Mouse (Mus musculus) neural tube, embryonic 14.5 days (tissue): ENCODE data around the gene Zfp568. TPM values are rescaled to one million over a fixed set of nuclear protein-coding genes. Genes with fewer than 3 reads are reported as not detected.

Experiments
- ATAC-seq: fragments of 200-750 bp; cut with Nextera tagmentation; 2 replicates; pipeline ENCODE4 v1.8.0; 2017; ENCODE audit warnings: low read depth, mild to moderate bottlenecking, moderate TSS enrichment, moderate library complexity
- H3K27ac ChIP-seq: fragments of 300-500 bp; sonication (generic); 2 replicates; pipeline ENCODE4 v1.5.1; 2014; ENCODE audit warnings: low read depth, mild to moderate bottlenecking, control low read depth, low read length, moderate library complexity, mixed read lengths
- H3K27me3 ChIP-seq: fragments of 300-500 bp; sonication (generic); 2 replicates; pipeline ENCODE4 v1.6.1; 2014; ENCODE audit warnings: low read length; ENCODE audit not compliant: control insufficient read depth, insufficient read depth
- H3K36me3 ChIP-seq: fragments of 300-500 bp; sonication (generic); 2 replicates; pipeline ENCODE4 v1.6.1; 2014; ENCODE audit warnings: low read length, mixed read lengths; ENCODE audit not compliant: control insufficient read depth, insufficient read depth
- H3K4me1 ChIP-seq: fragments of 300-500 bp; sonication (generic); 2 replicates; pipeline ENCODE4 v1.6.1; 2014; ENCODE audit warnings: low read length; ENCODE audit not compliant: control insufficient read depth, insufficient read depth
- H3K4me2 ChIP-seq: fragments of 300-500 bp; sonication (generic); 2 replicates; pipeline ENCODE4 v1.6.1; 2014; ENCODE audit warnings: mild to moderate bottlenecking, low read depth, low read length, control low read depth
- H3K4me3 ChIP-seq: fragments of 300-500 bp; sonication (generic); 2 replicates; pipeline ENCODE4 v1.5.1; 2014; ENCODE audit warnings: low read depth, low read length, control low read depth, mixed read lengths
- H3K9ac ChIP-seq: fragments of 300-500 bp; sonication (generic); replicated peaks from 2 replicates; pipeline ENCODE4 v1.6.1; 2014; ENCODE audit warnings: low read depth, mild to moderate bottlenecking, control low read depth, low read length, mixed read lengths
- H3K9me3 ChIP-seq: fragments of 300-500 bp; sonication (generic); 2 replicates; pipeline ENCODE4 v1.6.1; 2016; ENCODE audit warnings: low read length; ENCODE audit not compliant: control insufficient read depth
- WGBS: fragments of 180-500 bp; shearing (Covaris S2); extraction: QIAGEN DNeasy Blood & Tissue Kit; methylation state at CpG from one replicate; pipeline ENCODE4 v1.1.7; 2014; 5-methylcytosine and 5-hydroxymethylcytosine counted together
- polyA plus RNA-seq: library from polyadenylated mRNA; unstranded; fragments of >200 nt; fragmentation: Nextera tagmentation; extraction: Ambion mirVana; gene quantifications from 2 replicates; pipeline ENCODE4 v1.2.1, GENCODE M21; 2014

Gene Zfp568
- polyA plus RNA-seq, 1 experiment from 2014 or later, result 5.5 TPM

- no peak overlapping the region for H3K4me2 ChIP-seq
- H3K36me3 ChIP-seq, result peaks cover 28% of the 10 kb centered on the region
- no peaks in the 10 kb centered on the region for H3K27me3 ChIP-seq
- H3K4me3 ChIP-seq, result no peak overlapping the region
- no peak overlapping the region for H3K9ac ChIP-seq
- no peak for ATAC-seq
- 80% methylated on average over 5 of the region's 5 CpGs for WGBS
- H3K9me3 ChIP-seq, result no peaks in the 10 kb centered on the region
- H3K27ac ChIP-seq, result no peak overlapping the region
- no peaks in the 10 kb centered on the region for H3K4me1 ChIP-seq
Measured at GRCm38 (mm10) chr7:30025358-30025757, 41.6 kb downstream of the Zfp568 start.

- H3K27ac ChIP-seq, result no peak overlapping the region
- H3K4me3 ChIP-seq, result no peak overlapping the region
- H3K9me3 ChIP-seq, result no peaks in the 10 kb centered on the region
- WGBS, result 77% methylated on average over 4 of the region's 4 CpGs
- ATAC-seq, result no peak
- no peak overlapping the region for H3K4me2 ChIP-seq
- no peak overlapping the region for H3K9ac ChIP-seq
- H3K4me1 ChIP-seq, result no peaks in the 10 kb centered on the region
- H3K36me3 ChIP-seq, result peaks cover 24% of the 10 kb centered on the region
- no peaks in the 10 kb centered on the region for H3K27me3 ChIP-seq
Measured at GRCm38 (mm10) chr7:30027331-30027730, 43.6 kb downstream of the Zfp568 start.

GRCm38 (mm10) chr7:30028572-30028971 lies 44.8 kb downstream of the Zfp568 start:
- no peak for ATAC-seq
- WGBS, result 92% methylated on average over 3 of the region's 3 CpGs

GRCm38 (mm10) chr7:30030677-30031076 lies 46.9 kb downstream of the Zfp568 start:
- ATAC-seq, result no peak
- Histone ChIP-seq H3K4me1 (no peaks in the 10 kb centered on the region), H3K4me2 (no peak overlapping the region), H3K27ac (no peak overlapping the region), H3K9me3 (no peaks in the 10 kb centered on the region), H3K4me3 (no peak overlapping the region), H3K36me3 (peaks cover 5% of the 10 kb centered on the region; the same call in 1 of the 2 replicates), H3K27me3 (no peaks in the 10 kb centered on the region), H3K9ac (no peak overlapping the region)
- WGBS, result 44% methylated on average over 6 of the region's 6 CpGs

More at GRCm38 (mm10) chr7:30028572-30028971, 44.8 kb downstream of the Zfp568 start:
- Histone ChIP-seq H3K4me2 (no peak overlapping the region), H3K9me3 (no peaks in the 10 kb centered on the region), H3K27ac (no peak overlapping the region), H3K36me3 (peaks cover 12% of the 10 kb centered on the region), H3K27me3 (no peaks in the 10 kb centered on the region), H3K4me3 (no peak overlapping the region), H3K9ac (no peak overlapping the region), H3K4me1 (no peaks in the 10 kb centered on the region)

- no peaks in the 10 kb centered on the region for H3K27me3 ChIP-seq
- H3K9ac ChIP-seq, result no peak overlapping the region
- H3K9me3 ChIP-seq, result no peaks in the 10 kb centered on the region
- peaks cover 6% of the 10 kb centered on the region; the same call in 1 of the 2 replicates for H3K36me3 ChIP-seq
- ATAC-seq, result no peak
- no peak overlapping the region for H3K27ac ChIP-seq
- no peak overlapping the region for H3K4me2 ChIP-seq
- no peaks in the 10 kb centered on the region for H3K4me1 ChIP-seq
- no peak overlapping the region for H3K4me3 ChIP-seq
- 80% methylated on average over 3 of the region's 3 CpGs for WGBS
Measured at GRCm38 (mm10) chr7:30031379-30031778, 47.6 kb downstream of the Zfp568 start.

- WGBS, result 94% methylated on average over 12 of the region's 12 CpGs
- no peak overlapping the region for H3K27ac ChIP-seq
- ATAC-seq, result no peak
Measured at GRCm38 (mm10) chr7:30034331-30034730, 50.6 kb downstream of the Zfp568 start.

GRCm38 (mm10) chr7:30044354-30044753 lies 60.6 kb downstream of the Zfp568 start:
- no peak for ATAC-seq
- H3K36me3 ChIP-seq, result peaks cover 5% of the 10 kb centered on the region; the same call in 1 of the 2 replicates
- H3K27me3 ChIP-seq, result no peaks in the 10 kb centered on the region
- no peak overlapping the region for H3K27ac ChIP-seq
- H3K4me3 ChIP-seq, result no peak overlapping the region
- 64% methylated on average over 9 of the region's 9 CpGs for WGBS
- H3K9ac ChIP-seq, result no peak overlapping the region
- H3K4me2 ChIP-seq, result no peak overlapping the region
- no peaks in the 10 kb centered on the region for H3K9me3 ChIP-seq
- H3K4me1 ChIP-seq, result no peaks in the 10 kb centered on the region

More at GRCm38 (mm10) chr7:30034331-30034730, 50.6 kb downstream of the Zfp568 start:
- Histone ChIP-seq H3K4me2 (no peak overlapping the region), H3K36me3 (peaks cover 26% of the 10 kb centered on the region), H3K9ac (no peak overlapping the region), H3K4me1 (no peaks in the 10 kb centered on the region), H3K9me3 (no peaks in the 10 kb centered on the region), H3K4me3 (no peak overlapping the region), H3K27me3 (no peaks in the 10 kb centered on the region)

- no peak overlapping the region for H3K4me2 ChIP-seq
- ATAC-seq, result no peak
Measured at GRCm38 (mm10) chr7:30048126-30048525, 64.4 kb downstream of the Zfp568 start.

GRCm38 (mm10) chr7:30050882-30051548 lies 67.3 kb downstream of the Zfp568 start, which contains the start of gene Zfp14:
Zfp14 (minus strand) TSS chr7:30051380.
- peak; percentile 99 for ATAC-seq
- H3K27me3 ChIP-seq, result no peaks in the 10 kb centered on the region
- no peaks in the 10 kb centered on the region for H3K9me3 ChIP-seq
- peaks cover 4% of the 10 kb centered on the region; the same call in 1 of the 2 replicates for H3K36me3 ChIP-seq
- H3K27ac ChIP-seq, result peak within 1 kb of the TSS; percentile 92
- H3K4me1 ChIP-seq, result peaks cover 4% of the 10 kb centered on the region
- peak within 1 kb of the TSS; percentile 76 for H3K4me2 ChIP-seq
- peak within 1 kb of the TSS; percentile 64 for H3K9ac ChIP-seq
- peak within 1 kb of the TSS; percentile 71 for H3K4me3 ChIP-seq
- under 1% methylated on average over 40 of the region's 40 CpGs for WGBS

More at GRCm38 (mm10) chr7:30048126-30048525, 64.4 kb downstream of the Zfp568 start:
- no peak overlapping the region for H3K27ac ChIP-seq
- WGBS, result 94% methylated on average over 4 of the region's 4 CpGs
- H3K36me3 ChIP-seq, result peaks cover 3% of the 10 kb centered on the region; the same call in 1 of the 2 replicates
- no peaks in the 10 kb centered on the region for H3K9me3 ChIP-seq
- H3K4me1 ChIP-seq, result peaks cover 4% of the 10 kb centered on the region
- H3K27me3 ChIP-seq, result no peaks in the 10 kb centered on the region
- H3K4me3 ChIP-seq, result no peak overlapping the region
- H3K9ac ChIP-seq, result no peak overlapping the region
